Mouse (Mus musculus) CH12.LX (cell line): ENCODE data around the gene Etv6. TPM values are rescaled to one million over a fixed set of nuclear protein-coding genes. Genes with fewer than 3 reads are reported as not detected.

Experiments
- DNase-seq: peaks from one replicate; pipeline ENCODE4 v3.0.0-alpha.2; 2013; ENCODE audit errors: extremely low read depth
- H3K27ac ChIP-seq: 2 replicates; pipeline ENCODE4 v1.5.1; 2012; ENCODE audit warnings: low read depth, mild to moderate bottlenecking, control low read depth, moderate library complexity; ENCODE audit not compliant: insufficient read depth
- H3K27me3 ChIP-seq: replicated peaks from 2 replicates; pipeline ENCODE3; 2012; ENCODE audit warnings: inconsistent platforms
- H3K36me3 ChIP-seq, 2 experiments: replicated peaks in 1 of 2; 2 replicates each; pipeline versions ENCODE3 to v1.6.1; 2012; ENCODE audit warnings: inconsistent platforms in 1 of 2, low read length in 1 of 2, mild to moderate bottlenecking in 1 of 2, mixed read lengths in 1 of 2, moderate library complexity in 1 of 2; ENCODE audit not compliant: control insufficient read depth in 1 of 2, insufficient read depth in 1 of 2
- H3K4me1 ChIP-seq, 2 experiments: 2 replicates each; pipeline ENCODE4 v1.6.1; 2012; ENCODE audit warnings: inconsistent platforms in 1 of 2, moderate library complexity in 1 of 2; ENCODE audit not compliant: insufficient read depth in 2 of 2, control insufficient read depth in 1 of 2
- H3K4me2 ChIP-seq: 2 replicates; pipeline ENCODE4 v1.6.1; 2012; ENCODE audit warnings: low read depth, mild to moderate bottlenecking, control low read depth; ENCODE audit not compliant: poor library complexity, insufficient read depth, severe bottlenecking
- H3K4me3 ChIP-seq, 3 experiments: fragments of 150-350 bp in 1 of 3; sonication (generic) in 1 of 3; replicated peaks in 1 of 3; 2 replicates each; pipeline versions ENCODE3 to v1.5.1; 2011 to 2012; ENCODE audit warnings: low read depth in 2 of 3, low read length in 2 of 3, mild to moderate bottlenecking in 2 of 3, moderate library complexity in 2 of 3, control low read depth in 1 of 3, improper control_type of control experiment in 1 of 3, inconsistent platforms in 1 of 3, mixed read lengths in 1 of 3; ENCODE audit not compliant: poor library complexity in 1 of 3
- H3K79me2 ChIP-seq: replicated peaks from 2 replicates; pipeline ENCODE4 v1.6.1; 2012; ENCODE audit warnings: mild to moderate bottlenecking, moderate library complexity; ENCODE audit not compliant: control insufficient read depth, poor library complexity, insufficient read depth, severe bottlenecking; ENCODE audit errors: extremely low read depth
- H3K9ac ChIP-seq: 2 replicates; pipeline ENCODE4 v1.6.1; 2012; ENCODE audit warnings: low read depth, mild to moderate bottlenecking, control low read depth, moderate library complexity; ENCODE audit not compliant: insufficient read depth
- H3K9me3 ChIP-seq: replicated peaks from 2 replicates; pipeline ENCODE3; 2012; ENCODE audit warnings: low read length, inconsistent platforms, mixed read lengths
- CHD1 ChIP-seq: IDR thresholded peaks from 2 replicates; pipeline ENCODE4 v1.6.1; 2012; ENCODE audit warnings: low read depth, low read length, improper control_type of control experiment, inconsistent platforms
- CHD2 ChIP-seq: IDR thresholded peaks from 2 replicates; pipeline ENCODE4 v1.6.1; 2011; ENCODE audit warnings: low read length, improper control_type of control experiment
- CTCF ChIP-seq, 2 experiments: IDR thresholded peaks in 1 of 2; conservative IDR thresholded peaks in 1 of 2; 2 replicates each; pipeline ENCODE4 v1.5.1; 2011 to 2012; ENCODE audit warnings: low read depth in 2 of 2, low read length in 2 of 2, improper control_type of control experiment in 1 of 2, inconsistent platforms in 1 of 2, mild to moderate bottlenecking in 1 of 2, moderate library complexity in 1 of 2
- E2F4 ChIP-seq: IDR thresholded peaks from 2 replicates; pipeline ENCODE4 v1.6.1; 2011; ENCODE audit warnings: low read depth, low read length, improper control_type of control experiment; ENCODE audit not compliant: insufficient replicate concordance
- GABPA ChIP-seq: IDR thresholded peaks from 2 replicates; pipeline ENCODE4 v1.6.1; 2012; ENCODE audit warnings: low read depth, low read length, improper control_type of control experiment, inconsistent platforms; ENCODE audit not compliant: insufficient replicate concordance
- HCFC1 ChIP-seq: IDR thresholded peaks from 2 replicates; pipeline ENCODE4 v1.6.1; 2012; ENCODE audit warnings: low read depth, mild to moderate bottlenecking, inconsistent platforms, low read length, improper control_type of control experiment
- JUND ChIP-seq: conservative IDR thresholded peaks from 2 replicates; pipeline ENCODE4 v1.6.1; 2011; ENCODE audit warnings: low read depth, low read length, improper control_type of control experiment
- KAT2A ChIP-seq: IDR thresholded peaks from 2 replicates; pipeline ENCODE4 v1.6.1; 2012; ENCODE audit warnings: low read length, improper control_type of control experiment, inconsistent platforms; ENCODE audit not compliant: insufficient replicate concordance
- MAX ChIP-seq: IDR thresholded peaks from 2 replicates; pipeline ENCODE4 v1.6.1; 2011; ENCODE audit warnings: low read length, improper control_type of control experiment
- NRF1 ChIP-seq: IDR thresholded peaks from 2 replicates; pipeline ENCODE4 v1.6.1; 2014; ENCODE audit warnings: low read depth, mild to moderate bottlenecking, inconsistent platforms, low read length, improper control_type of control experiment, moderate library complexity
- POLR2A ChIP-seq: IDR thresholded peaks from 2 replicates; pipeline ENCODE4 v1.6.1; 2011; ENCODE audit warnings: low read depth, mild to moderate bottlenecking, improper control_type of control experiment, low read length
- POLR2AphosphoS2 ChIP-seq: IDR thresholded peaks from 2 replicates; pipeline ENCODE4 v1.6.1; 2011; ENCODE audit warnings: low read depth, low read length, improper control_type of control experiment
- RAD21 ChIP-seq: IDR thresholded peaks from 2 replicates; pipeline ENCODE4 v1.6.1; 2011; ENCODE audit warnings: low read depth, mild to moderate bottlenecking, low read length, improper control_type of control experiment, moderate library complexity
- SIN3A ChIP-seq: IDR thresholded peaks from 2 replicates; pipeline ENCODE4 v1.6.1; 2012; ENCODE audit warnings: low read length, improper control_type of control experiment, inconsistent platforms
- SMC3 ChIP-seq: IDR thresholded peaks from 2 replicates; pipeline ENCODE4 v1.6.1; 2011; ENCODE audit warnings: low read depth, low read length, improper control_type of control experiment
- TBP ChIP-seq: conservative IDR thresholded peaks from 2 replicates; pipeline ENCODE4 v1.6.1; 2011; ENCODE audit warnings: low read depth, low read length, improper control_type of control experiment
- USF1 ChIP-seq: IDR thresholded peaks from 2 replicates; pipeline ENCODE4 v1.6.1; 2014; ENCODE audit warnings: low read depth, mild to moderate bottlenecking, inconsistent platforms, low read length, improper control_type of control experiment
- USF2 ChIP-seq: conservative IDR thresholded peaks from 2 replicates; pipeline ENCODE4 v1.6.1; 2011; ENCODE audit warnings: low read depth, low read length, improper control_type of control experiment
- ZMIZ1 ChIP-seq: IDR thresholded peaks from 2 replicates; pipeline ENCODE4 v1.6.1; 2012; ENCODE audit warnings: low read depth, mild to moderate bottlenecking, inconsistent platforms, low read length, improper control_type of control experiment
- ZNF384 ChIP-seq: IDR thresholded peaks from 2 replicates; pipeline ENCODE4 v1.6.1; 2012; ENCODE audit warnings: low read depth, low read length, improper control_type of control experiment, inconsistent platforms
- dilution Hi-C: fragments of 300-500 bp; cut with MboI; formaldehyde crosslinking; loops from 2 replicates; pipeline ENCODE4 v1.14.3; 2020; ENCODE audit warnings: low sequenced_read_pairs; ENCODE audit not compliant: extremely low pct_unique_long_range_greater_than_20kb, extremely low pct_ligation_motif_present
- in situ Hi-C: fragments of 300-500 bp; cut with MboI; formaldehyde crosslinking; loops from 3 replicates; pipeline ENCODE4 v1.14.3; 2019; ENCODE audit warnings: low sequenced_read_pairs, low pct_ligation_motif_present, low pct_unique_long_range_greater_than_20kb, mixed read lengths
- polyA plus RNA-seq: library from polyadenylated mRNA; unstranded; fragments of >175 nt; gene quantifications from 2 replicates; pipeline ENCODE4 v1.2.1, GENCODE M21; 2012; ENCODE audit warnings: low read depth; ENCODE audit not compliant: insufficient read length
- total RNA-seq, 2 experiments: library from RNA; depleted of rRNA; stranded (reverse); fragments of 300-350 nt in 1 of 2; fragments of >200 nt in 1 of 2; gene quantifications; 2 replicates each; pipeline ENCODE4 v1.2.3; 2012 to 2014

Gene Etv6
- total and polyA plus RNA-seq, 3 experiments: 7.6 to 29.5 (median 10.1) TPM

- Histone ChIP-seq H3K4me2 (no peak overlapping the region), H3K79me2 (peaks cover 15% of the 10 kb centered on the region), H3K36me3 (no peaks in the 10 kb centered on the region), H3K9ac (no peak overlapping the region), H3K27me3 (no peaks in the 10 kb centered on the region), H3K9me3 (peaks cover 7% of the 10 kb centered on the region), H3K4me1 (peaks cover 5 to 13% of the 10 kb centered on the region in 2 experiments; a peak in 3 of 4 replicates), H3K27ac (no peak overlapping the region), H3K4me3 (no peak overlapping the region)
- in situ Hi-C loops: loop anchor here (25.0 kb wide), 1 partner anchor 180 kb away; no protein-coding TSS in a partner anchor
- DNase-seq: no peak
- dilution Hi-C loops: no loop called here
- TF ChIP-seq CTCF (conservative IDR thresholded peaks at IDR 0.05 in 1 of 2, IDR thresholded peaks at IDR 0.05 in 1 of 2; ENCODE audit: low read depth in 2 of 2, low read length in 2 of 2): no peak
- no peak for TF ChIP-seq RAD21
- TF ChIP-seq CHD2: no peak
- TF ChIP-seq ZNF384: no peak
- no peak for TF ChIP-seq SIN3A
- no peak for TF ChIP-seq POLR2A
- TF ChIP-seq CHD1: no peak
- TF ChIP-seq NRF1: no peak
- no peak for TF ChIP-seq USF1
- no peak for TF ChIP-seq SMC3
- TF ChIP-seq GABPA: no peak
- TF ChIP-seq ZMIZ1: no peak
- no peak for TF ChIP-seq USF2
- TF ChIP-seq JUND: no peak
- TF ChIP-seq KAT2A: no peak
- TF ChIP-seq MAX: no peak
- no peak for TF ChIP-seq TBP
- TF ChIP-seq HCFC1: no peak
- TF ChIP-seq, all 38 proteins: peak for 0
These were observed 3.0 kb upstream of the Etv6 start for GRCm38 (mm10) chr6:134032451-134032850.

GRCm38 (mm10) chr6:134034436-134034835, 1.1 kb upstream of the Etv6 start:
- Histone ChIP-seq H3K9ac (peak overlapping the region; percentile 80), H3K27me3 (no peaks in the 10 kb centered on the region), H3K79me2 (peaks cover 27% of the 10 kb centered on the region), H3K9me3 (no peaks in the 10 kb centered on the region), H3K4me1 (peaks cover 5 to 33% of the 10 kb centered on the region in 2 experiments; a peak in 3 of 4 replicates), H3K27ac (no peak overlapping the region), H3K4me3 (peak overlapping the region; percentile 80 to 91 (median 83)), H3K4me2 (peak overlapping the region; percentile 85), H3K36me3 (peaks cover 0 to 15% of the 10 kb centered on the region in 2 experiments)
- in situ Hi-C loops (loop anchor here (25.0 kb wide), 1 partner anchor 178 kb away; no protein-coding TSS in a partner anchor), dilution Hi-C loops (no loop called here)
- no peak for TF ChIP-seq POLR2AphosphoS2
- 0 out of 2 replicates have a peak, but pooled peaks have one; percentile 4 for TF ChIP-seq CHD1
- no peak for TF ChIP-seq MAX
- TF ChIP-seq GABPA: no peak
- TF ChIP-seq E2F4: no peak
- DNase-seq: no peak
